Mouse (Mus musculus): Measurements from ENCODE around the gene Myo3b. TPM values are rescaled to one million over a fixed set of nuclear protein-coding genes. Genes with fewer than 3 reads are reported as not detected.

Myo3b gene
- polyA plus RNA-seq, 1 experiment from 2014 or later, result 0.30 TPM

GRCm38 (mm10) chr2:70315125-70315524, 276.2 kb downstream of the Myo3b start:
- Histone ChIP-seq H3K27ac (ENCODE audit: low read depth) (no peak overlapping the region), H3K9ac (ENCODE audit: low read length) (no peak overlapping the region), H3K4me1 (replicated peaks; ENCODE audit: control insufficient read depth, insufficient read depth, low read length) (peaks cover 8% of the 10 kb centered on the region), H3K36me3 (ENCODE audit: control insufficient read depth, insufficient read depth, low read length) (no peaks in the 10 kb centered on the region), H3K27me3 (replicated peaks; ENCODE audit: control insufficient read depth, insufficient read depth, low read length) (no peaks in the 10 kb centered on the region), H3K9me3 (ENCODE audit: control insufficient read depth, low read length) (no peaks in the 10 kb centered on the region), H3K4me3 (ENCODE audit: low read depth, low read length) (no peak overlapping the region), H3K4me2 (ENCODE audit: low read length) (no peak overlapping the region)
- 48% methylated on average over 9 of the region's 9 CpGs for WGBS
- DNase-seq (ENCODE audit: low spot score) (no peak), ATAC-seq (replicated peaks; ENCODE audit: low FRiP score, low TSS enrichment, low read depth) (no peak)

GRCm38 (mm10) chr2:70315734-70316133, 276.8 kb downstream of the Myo3b start:
- Histone ChIP-seq H3K36me3 (ENCODE audit: control insufficient read depth, insufficient read depth, low read length) (no peaks in the 10 kb centered on the region), H3K27ac (ENCODE audit: low read depth) (no peak overlapping the region), H3K4me1 (replicated peaks; ENCODE audit: control insufficient read depth, insufficient read depth, low read length) (peaks cover 8% of the 10 kb centered on the region), H3K9me3 (ENCODE audit: control insufficient read depth, low read length) (no peaks in the 10 kb centered on the region), H3K4me2 (ENCODE audit: low read length) (no peak overlapping the region), H3K4me3 (ENCODE audit: low read depth, low read length) (no peak overlapping the region), H3K27me3 (replicated peaks; ENCODE audit: control insufficient read depth, insufficient read depth, low read length) (no peaks in the 10 kb centered on the region), H3K9ac (ENCODE audit: low read length) (no peak overlapping the region)
- no peak for DNase-seq (ENCODE audit: low spot score)
- WGBS, result 71% methylated on average over 3 of the region's 3 CpGs
- ATAC-seq (replicated peaks; ENCODE audit: low FRiP score, low TSS enrichment, low read depth), result no peak

DNA sequence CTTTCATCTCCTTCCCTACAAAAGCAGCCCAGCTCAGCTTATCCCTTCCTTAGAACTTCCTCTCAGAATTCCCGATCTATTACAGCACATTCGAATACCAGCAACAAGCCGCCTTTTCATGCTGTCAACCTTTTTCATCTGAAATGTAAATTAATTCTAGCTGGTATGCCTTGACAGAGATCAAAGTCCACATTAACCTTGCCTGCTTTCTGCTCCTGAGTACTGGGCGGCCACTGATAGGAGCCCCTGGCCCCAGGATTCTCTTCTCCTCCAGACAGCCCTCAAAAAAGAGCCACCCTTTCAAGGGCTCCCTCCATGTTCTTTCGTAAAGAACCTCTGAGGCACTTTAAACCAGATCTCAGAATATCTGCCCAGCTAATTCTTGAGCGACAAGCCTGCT, 278.9 kb downstream of the Myo3b start:
- 29% methylated on average over 6 of the region's 6 CpGs for WGBS
- Histone ChIP-seq H3K4me2 (ENCODE audit: low read length) (no peak overlapping the region), H3K27me3 (replicated peaks; ENCODE audit: control insufficient read depth, insufficient read depth, low read length) (no peaks in the 10 kb centered on the region), H3K4me3 (ENCODE audit: low read depth, low read length) (no peak overlapping the region), H3K4me1 (replicated peaks; ENCODE audit: control insufficient read depth, insufficient read depth, low read length) (peaks cover 8% of the 10 kb centered on the region), H3K36me3 (ENCODE audit: control insufficient read depth, insufficient read depth, low read length) (no peaks in the 10 kb centered on the region), H3K27ac (ENCODE audit: low read depth) (no peak overlapping the region), H3K9ac (ENCODE audit: low read length) (no peak overlapping the region), H3K9me3 (ENCODE audit: control insufficient read depth, low read length) (no peaks in the 10 kb centered on the region)
- no peak for ATAC-seq (replicated peaks; ENCODE audit: low FRiP score, low TSS enrichment, low read depth)
- DNase-seq (ENCODE audit: low spot score), result no peak

DNA sequence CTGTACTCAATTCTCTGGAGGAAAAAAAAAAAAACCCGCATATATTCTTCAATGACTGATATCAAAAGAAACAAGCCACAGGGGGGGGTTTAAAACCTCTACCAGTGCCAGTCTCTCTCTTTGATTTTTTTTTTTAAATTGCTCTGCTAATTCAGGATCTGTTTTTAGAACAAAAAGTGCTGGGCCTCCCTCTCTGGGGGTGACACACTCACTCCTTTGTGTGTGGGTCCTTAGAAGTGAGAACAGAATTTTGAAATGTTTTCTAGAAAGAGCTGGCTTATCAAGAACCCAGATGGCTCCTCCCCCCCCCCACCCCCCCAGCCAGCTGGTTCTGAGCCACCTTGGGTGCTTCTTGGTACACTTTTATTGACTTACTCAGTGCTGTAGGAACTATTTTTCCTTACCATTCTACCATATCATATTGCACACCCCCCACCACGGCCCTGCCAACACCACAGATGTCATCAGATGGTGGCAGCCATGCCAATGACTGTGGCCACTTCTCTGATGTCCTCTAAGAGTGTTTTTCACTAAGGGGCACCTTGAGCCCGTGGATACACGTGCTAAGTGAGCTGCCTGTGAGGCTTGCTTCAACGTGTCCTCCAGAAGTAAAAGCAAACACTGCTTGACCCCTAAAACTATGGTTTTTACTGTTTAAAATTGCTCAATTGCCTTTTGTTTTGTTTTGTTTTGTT, 280.1 kb downstream of the Myo3b start:
- Histone ChIP-seq H3K27me3 (replicated peaks; ENCODE audit: control insufficient read depth, insufficient read depth, low read length) (no peaks in the 10 kb centered on the region), H3K27ac (ENCODE audit: low read depth) (no peak overlapping the region), H3K9ac (ENCODE audit: low read length) (no peak overlapping the region), H3K4me3 (ENCODE audit: low read depth, low read length) (no peak overlapping the region), H3K36me3 (ENCODE audit: control insufficient read depth, insufficient read depth, low read length) (no peaks in the 10 kb centered on the region), H3K4me2 (ENCODE audit: low read length) (no peak overlapping the region), H3K9me3 (ENCODE audit: control insufficient read depth, low read length) (no peaks in the 10 kb centered on the region), H3K4me1 (replicated peaks; ENCODE audit: control insufficient read depth, insufficient read depth, low read length) (peaks cover 8% of the 10 kb centered on the region)
- DNase-seq (ENCODE audit: low spot score) (no peak), ATAC-seq (replicated peaks; ENCODE audit: low FRiP score, low TSS enrichment, low read depth) (no peak)
- WGBS, result 71% methylated on average over 5 of the region's 5 CpGs

DNA sequence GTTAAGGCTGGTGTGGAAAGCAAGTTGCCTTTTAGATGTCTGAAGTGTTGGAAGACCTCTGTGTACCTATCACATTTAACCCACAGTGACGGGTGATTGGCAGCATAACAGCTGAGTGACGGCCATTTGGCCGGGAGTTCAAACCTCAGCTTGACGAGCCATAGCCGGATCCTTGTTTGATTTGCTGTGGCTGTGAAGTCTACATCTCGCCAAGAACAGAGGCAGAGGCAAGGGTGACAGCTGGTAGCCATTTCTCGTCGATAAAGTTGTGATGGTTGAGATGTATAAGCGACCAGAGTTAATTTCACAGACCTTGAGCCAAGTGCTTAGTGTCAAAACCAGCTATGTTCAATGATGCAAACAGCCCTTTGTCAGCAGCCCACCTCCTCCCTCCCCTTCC, 283.8 kb downstream of the Myo3b start:
- DNase-seq (ENCODE audit: low spot score), result no peak
- H3K4me3 ChIP-seq (ENCODE audit: low read depth, low read length), result no peak overlapping the region
- H3K4me2 ChIP-seq (ENCODE audit: low read length), result no peak overlapping the region
- no peak overlapping the region for H3K9ac ChIP-seq (ENCODE audit: low read length)
- no peaks in the 10 kb centered on the region for H3K9me3 ChIP-seq (ENCODE audit: control insufficient read depth, low read length)
- H3K27me3 ChIP-seq (replicated peaks; ENCODE audit: control insufficient read depth, insufficient read depth, low read length), result no peaks in the 10 kb centered on the region
- H3K4me1 ChIP-seq (replicated peaks; ENCODE audit: control insufficient read depth, insufficient read depth, low read length), result peaks cover 6% of the 10 kb centered on the region
- no peak overlapping the region for H3K27ac ChIP-seq (ENCODE audit: low read depth)
- no peaks in the 10 kb centered on the region for H3K36me3 ChIP-seq (ENCODE audit: control insufficient read depth, insufficient read depth, low read length)
- no peak for ATAC-seq (replicated peaks; ENCODE audit: low FRiP score, low TSS enrichment, low read depth)
- WGBS, result 70% methylated on average over 9 of the region's 9 CpGs

DNA sequence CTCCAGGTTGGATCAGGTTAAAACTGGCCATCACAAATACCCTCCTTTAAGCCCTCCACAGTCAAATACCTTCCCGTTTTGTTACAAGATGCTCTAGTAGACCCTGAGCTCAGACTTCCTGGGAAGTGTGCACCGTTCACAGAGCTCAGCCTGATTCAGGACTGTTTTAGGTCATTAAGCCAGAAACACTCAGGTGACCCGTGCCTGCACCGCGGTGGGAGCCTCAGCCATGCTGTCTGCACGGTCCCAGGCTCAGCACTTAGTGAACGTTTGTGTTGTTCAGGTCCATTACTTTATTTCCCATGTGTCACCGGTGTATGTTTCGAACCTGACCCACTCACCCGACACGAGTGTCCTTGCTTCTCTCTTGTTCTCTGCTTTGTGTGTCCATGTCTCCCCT, 288.7 kb downstream of the Myo3b start:
- ATAC-seq (replicated peaks; ENCODE audit: low FRiP score, low TSS enrichment, low read depth) (no peak), DNase-seq (ENCODE audit: low spot score) (no peak)
- H3K36me3 ChIP-seq (ENCODE audit: control insufficient read depth, insufficient read depth, low read length), result no peaks in the 10 kb centered on the region
- H3K4me2 ChIP-seq (ENCODE audit: low read length), result no peak overlapping the region
- no peak overlapping the region for H3K4me3 ChIP-seq (ENCODE audit: low read depth, low read length)
- no peaks in the 10 kb centered on the region for H3K27me3 ChIP-seq (replicated peaks; ENCODE audit: control insufficient read depth, insufficient read depth, low read length)
- no peak overlapping the region for H3K9ac ChIP-seq (ENCODE audit: low read length)
- no peak overlapping the region for H3K27ac ChIP-seq (ENCODE audit: low read depth)
- WGBS, result 80% methylated on average over 11 of the region's 11 CpGs
- no peaks in the 10 kb centered on the region for H3K9me3 ChIP-seq (ENCODE audit: control insufficient read depth, low read length)
- no peaks in the 10 kb centered on the region for H3K4me1 ChIP-seq (replicated peaks; ENCODE audit: control insufficient read depth, insufficient read depth, low read length)

GRCm38 (mm10) chr2:70332905-70333304, 294.0 kb downstream of the Myo3b start:
- DNase-seq (ENCODE audit: low spot score) (no peak), ATAC-seq (replicated peaks; ENCODE audit: low FRiP score, low TSS enrichment, low read depth) (no peak)
- Histone ChIP-seq H3K4me3 (ENCODE audit: low read depth, low read length) (no peak overlapping the region), H3K4me1 (replicated peaks; ENCODE audit: control insufficient read depth, insufficient read depth, low read length) (peaks cover 18% of the 10 kb centered on the region), H3K9ac (ENCODE audit: low read length) (no peak overlapping the region), H3K9me3 (ENCODE audit: control insufficient read depth, low read length) (no peaks in the 10 kb centered on the region), H3K27ac (ENCODE audit: low read depth) (no peak overlapping the region), H3K36me3 (ENCODE audit: control insufficient read depth, insufficient read depth, low read length) (no peaks in the 10 kb centered on the region), H3K4me2 (ENCODE audit: low read length) (no peak overlapping the region), H3K27me3 (replicated peaks; ENCODE audit: control insufficient read depth, insufficient read depth, low read length) (no peaks in the 10 kb centered on the region)
- WGBS, result 89% methylated on average over 6 of the region's 6 CpGs

GRCm38 (mm10) chr2:70333553-70333952, 294.6 kb downstream of the Myo3b start:
- Histone ChIP-seq H3K36me3 (ENCODE audit: control insufficient read depth, insufficient read depth, low read length) (no peaks in the 10 kb centered on the region), H3K27ac (ENCODE audit: low read depth) (peak overlapping the region; percentile 57; the same call in 1 of the 2 replicates), H3K27me3 (replicated peaks; ENCODE audit: control insufficient read depth, insufficient read depth, low read length) (no peaks in the 10 kb centered on the region), H3K9me3 (ENCODE audit: control insufficient read depth, low read length) (no peaks in the 10 kb centered on the region), H3K4me2 (ENCODE audit: low read length) (no peak overlapping the region), H3K4me3 (ENCODE audit: low read depth, low read length) (no peak overlapping the region), H3K4me1 (replicated peaks; ENCODE audit: control insufficient read depth, insufficient read depth, low read length) (peaks cover 23% of the 10 kb centered on the region), H3K9ac (ENCODE audit: low read length) (no peak overlapping the region)
- ATAC-seq (replicated peaks; ENCODE audit: low FRiP score, low TSS enrichment, low read depth) (no peak), DNase-seq (ENCODE audit: low spot score) (no peak)
- WGBS, result 91% methylated on average over 6 of the region's 6 CpGs

- 57% methylated on average over 6 of the region's 6 CpGs for WGBS
- ATAC-seq (replicated peaks; ENCODE audit: low FRiP score, low TSS enrichment, low read depth), result no peak
- H3K9ac ChIP-seq (ENCODE audit: low read length), result no peak overlapping the region
- H3K4me1 ChIP-seq (replicated peaks; ENCODE audit: control insufficient read depth, insufficient read depth, low read length), result peaks cover 23% of the 10 kb centered on the region
- no peak for DNase-seq (ENCODE audit: low spot score)
- no peaks in the 10 kb centered on the region for H3K36me3 ChIP-seq (ENCODE audit: control insufficient read depth, insufficient read depth, low read length)
- no peaks in the 10 kb centered on the region for H3K27me3 ChIP-seq (replicated peaks; ENCODE audit: control insufficient read depth, insufficient read depth, low read length)
- H3K4me2 ChIP-seq (ENCODE audit: low read length), result no peak overlapping the region
- H3K4me3 ChIP-seq (ENCODE audit: low read depth, low read length), result no peak overlapping the region
- H3K27ac ChIP-seq (ENCODE audit: low read depth), result no peak overlapping the region
- no peaks in the 10 kb centered on the region for H3K9me3 ChIP-seq (ENCODE audit: control insufficient read depth, low read length)
Observed at GRCm38 (mm10) chr2:70336551-70336950, 297.6 kb downstream of the Myo3b start.
